Mouse (Mus musculus) gonadal fat pad, adult 2 months (tissue): ENCODE results near the gene Hist1h2bp. TPM values are rescaled to one million over a fixed set of nuclear protein-coding genes. Genes with fewer than 3 reads are reported as not detected.
"Not testable (repeated sequence)": the region's sequence is repeated elsewhere in the genome, so short reads cannot be mapped to it uniquely, and the experiment has no call there.

Source experiments
- DNase-seq: peaks from one replicate; pipeline ENCODE4 v3.0.0-alpha.2; 2012; ENCODE audit warnings: low read depth
- polyA plus RNA-seq: library from polyadenylated mRNA; depleted of rRNA; stranded (reverse); fragments of >200 nt; gene quantifications from 2 replicates; pipeline ENCODE4 v1.2.3, GENCODE M21; 2012

Gene Hist1h2bp
- polyA plus RNA-seq, 1 experiment, result 4.4 TPM

DNA sequence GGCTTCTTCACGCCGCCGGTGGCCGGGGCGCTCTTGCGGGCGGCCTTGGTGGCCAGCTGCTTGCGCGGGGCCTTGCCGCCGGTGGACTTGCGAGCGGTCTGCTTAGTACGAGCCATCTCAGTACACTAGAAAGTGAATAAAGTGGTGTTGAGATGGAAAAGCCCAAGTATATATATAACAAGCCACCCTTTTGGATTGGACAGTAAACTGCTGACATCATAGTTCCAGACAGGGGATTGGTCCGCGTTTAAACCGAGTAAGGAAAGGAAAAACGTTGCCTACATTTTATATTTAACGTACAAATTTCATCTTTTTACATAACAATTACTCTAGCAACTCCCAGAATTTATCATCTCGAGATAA lies 4.0 kb upstream of the Hist1h2bp start, which contains the start of gene Hist1h3i:
Hist1h3i (minus strand) TSS at position 116 of the 363 bp plus-strand sequence.
- no peak for DNase-seq

DNA sequence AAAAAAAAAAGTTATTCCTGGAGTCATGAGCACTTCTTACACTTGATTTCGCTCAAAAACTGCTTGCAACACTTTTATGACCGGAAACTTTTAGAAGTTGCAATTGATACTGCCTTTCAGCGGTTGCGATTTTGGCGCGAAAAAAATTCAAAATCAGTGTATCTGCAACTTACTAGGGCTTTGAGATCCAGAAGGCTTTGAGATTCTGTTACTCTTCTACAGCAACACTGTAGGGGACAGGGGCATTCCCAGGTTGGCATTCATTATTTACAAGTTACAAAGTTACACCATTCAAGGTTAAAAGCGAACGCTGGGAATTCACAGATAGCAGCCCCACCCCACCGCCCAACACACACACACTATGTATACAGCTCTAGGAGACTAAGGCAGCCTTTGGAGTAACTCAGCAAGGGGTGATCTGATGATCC lies 3.5 kb upstream of the Hist1h2bp start:
- no peak for DNase-seq

DNA sequence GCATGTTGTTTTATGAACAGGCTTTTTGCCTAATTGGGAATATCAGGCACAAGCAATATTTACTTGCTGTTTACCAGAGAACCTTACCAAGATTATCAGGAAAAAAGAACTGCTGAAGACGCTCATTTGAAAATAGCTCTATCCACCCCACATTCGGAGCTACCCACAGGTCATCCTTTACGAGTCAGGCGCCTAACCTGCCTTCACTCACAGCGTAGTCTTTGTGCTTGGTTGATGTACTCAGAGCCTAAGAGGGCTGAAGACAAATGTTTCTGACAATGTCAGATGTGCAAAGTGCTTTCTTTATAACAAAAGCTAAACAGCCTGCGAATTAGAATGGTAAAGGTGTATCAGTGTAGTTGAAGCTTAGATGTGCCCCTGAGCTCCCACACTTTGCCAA lies 3.0 kb upstream of the Hist1h2bp start:
- no peak for DNase-seq

DNA sequence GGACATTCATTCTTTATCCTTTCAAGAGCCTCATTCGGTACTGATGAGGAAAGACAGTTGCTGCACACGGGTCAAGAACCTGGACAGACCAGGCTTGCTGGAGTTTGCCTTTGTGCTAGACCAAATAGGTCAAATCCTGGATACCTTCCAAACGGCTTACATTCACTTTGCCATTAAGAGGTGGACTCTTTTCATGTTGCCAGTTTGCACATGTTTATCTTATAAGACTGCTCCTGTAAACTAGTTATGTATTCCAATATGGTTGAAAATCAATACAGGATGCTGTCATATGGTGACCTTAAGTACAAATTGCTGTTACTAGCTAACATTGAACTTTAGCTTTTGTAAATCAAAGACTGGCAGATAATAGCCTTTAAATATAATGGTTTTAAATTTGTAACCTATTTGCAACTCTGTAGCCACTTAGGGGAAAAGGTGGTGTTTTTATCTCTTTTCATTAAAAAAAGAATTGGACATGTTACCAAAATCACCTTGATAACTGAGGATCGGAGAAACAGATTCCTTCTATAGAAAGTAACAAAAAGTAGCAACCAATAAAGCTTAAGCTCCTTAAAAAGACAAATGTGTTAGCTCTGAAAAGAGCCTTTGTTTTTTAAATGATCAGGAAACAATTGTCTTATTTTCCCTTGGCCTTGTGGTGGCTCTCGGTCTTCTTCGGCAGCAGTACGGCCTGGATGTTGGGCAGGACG lies 917 bp upstream of the Hist1h2bp start:
- DNase-seq, result no peak

DNA sequence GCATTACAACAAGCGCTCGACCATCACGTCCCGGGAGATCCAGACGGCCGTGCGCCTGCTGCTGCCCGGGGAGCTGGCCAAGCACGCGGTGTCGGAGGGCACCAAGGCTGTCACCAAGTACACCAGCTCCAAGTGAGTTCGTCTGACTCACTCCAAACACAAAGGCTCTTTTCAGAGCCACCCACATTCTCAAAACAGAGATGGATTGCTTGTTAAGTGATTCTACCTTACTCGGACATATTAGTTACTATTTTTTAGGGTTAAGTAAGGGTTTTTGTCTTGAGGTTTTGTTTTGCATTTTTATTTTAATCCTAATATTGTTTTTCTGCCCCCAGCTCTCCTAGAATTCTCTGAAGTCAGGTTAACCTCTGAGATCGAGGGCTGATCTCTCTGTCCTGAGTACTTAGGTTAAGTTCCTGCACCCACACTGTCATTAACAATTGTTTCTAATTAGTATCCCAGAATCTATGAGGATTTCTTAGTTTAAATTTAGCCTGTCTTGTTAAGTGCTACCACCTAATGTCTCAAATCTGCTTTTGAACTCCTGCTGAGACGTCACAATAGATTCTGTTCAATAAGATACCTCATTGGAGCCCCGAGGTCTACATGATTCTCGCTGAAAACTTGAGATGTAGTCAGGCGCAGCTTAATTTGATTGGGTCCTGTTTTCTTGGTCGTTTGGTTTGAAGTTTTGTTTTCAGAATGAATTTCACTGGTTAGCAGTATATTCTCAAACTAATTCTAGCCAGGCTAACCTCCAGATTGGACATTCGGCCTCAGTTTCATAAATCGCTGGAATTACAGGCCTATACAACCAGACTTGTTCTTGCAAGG lies 716 bp downstream of the Hist1h2bp start:
- no peak for DNase-seq

DNA sequence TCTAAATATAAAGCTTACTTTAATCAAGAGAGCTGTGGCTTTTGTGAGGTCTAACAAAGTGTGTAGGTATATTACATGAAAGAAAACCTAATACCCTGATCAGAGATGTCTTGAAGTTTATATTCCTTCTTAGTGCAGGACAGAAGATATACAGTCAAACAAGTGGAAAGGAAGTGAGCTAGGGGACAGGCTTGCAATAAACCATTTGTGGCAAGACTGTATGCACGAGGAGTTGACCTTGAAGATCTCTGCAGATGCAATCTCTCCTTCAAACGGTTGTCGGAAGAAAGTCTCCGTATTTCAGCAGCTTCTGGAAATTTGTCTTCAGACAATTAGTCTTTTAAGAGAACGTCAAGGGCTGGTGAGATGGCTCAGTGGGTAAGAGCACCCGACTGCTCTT lies 2.7 kb downstream of the Hist1h2bp start:
- DNase-seq, result no peak

DNA sequence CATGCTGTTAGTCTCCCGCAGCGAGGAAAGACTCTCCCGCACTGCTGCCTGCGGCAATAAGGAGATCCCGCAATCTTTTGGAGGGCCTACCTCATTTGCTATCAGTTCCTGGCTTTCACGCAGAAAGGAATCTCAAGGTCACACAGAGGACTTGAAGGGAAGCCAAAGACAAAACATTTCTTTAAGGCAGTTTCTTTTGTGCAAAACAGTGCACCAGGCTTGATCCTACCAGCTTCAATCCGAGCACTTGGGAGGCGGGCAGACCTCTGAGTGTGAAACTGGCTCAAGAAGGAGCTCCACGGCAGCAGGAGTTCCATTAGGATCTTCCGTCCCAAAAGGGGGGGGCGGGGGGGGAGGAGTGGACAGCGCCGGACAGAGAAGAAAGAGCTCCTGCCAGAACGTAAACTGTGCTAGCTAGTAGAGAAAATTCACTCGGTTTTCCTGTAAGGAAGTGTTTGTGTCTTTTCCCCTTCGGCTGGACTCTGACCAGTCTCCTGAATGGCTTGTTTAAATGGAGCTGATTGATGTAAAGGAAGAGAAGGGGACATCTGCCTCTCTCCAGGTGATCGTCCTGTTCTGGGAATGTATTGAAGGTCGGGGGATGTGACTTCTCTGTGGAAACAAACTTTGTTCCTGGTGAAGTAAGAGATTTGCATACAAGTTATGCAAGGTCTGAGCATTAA lies 3.5 kb downstream of the Hist1h2bp start:
- no peak for DNase-seq

DNA sequence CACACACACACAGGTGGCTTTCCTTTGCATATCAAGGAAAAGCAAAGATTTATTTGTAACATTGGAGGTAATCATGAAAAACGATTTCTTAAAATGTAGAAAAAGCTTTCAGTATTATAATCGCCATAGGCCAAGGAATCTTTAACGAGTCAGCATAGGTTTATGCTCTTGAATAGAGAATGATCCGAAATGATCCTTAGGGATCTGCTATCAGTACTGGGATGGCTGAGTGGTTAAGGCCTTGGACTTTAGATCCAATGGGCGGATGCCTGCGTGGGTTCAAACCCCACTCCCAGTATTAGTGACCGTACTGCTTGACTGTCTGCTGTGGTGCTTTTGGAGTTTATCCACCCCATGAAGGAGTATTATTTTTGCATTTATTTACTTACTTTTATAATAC lies 8.3 kb downstream of the Hist1h2bp start:
- DNase-seq, result no peak

DNA sequence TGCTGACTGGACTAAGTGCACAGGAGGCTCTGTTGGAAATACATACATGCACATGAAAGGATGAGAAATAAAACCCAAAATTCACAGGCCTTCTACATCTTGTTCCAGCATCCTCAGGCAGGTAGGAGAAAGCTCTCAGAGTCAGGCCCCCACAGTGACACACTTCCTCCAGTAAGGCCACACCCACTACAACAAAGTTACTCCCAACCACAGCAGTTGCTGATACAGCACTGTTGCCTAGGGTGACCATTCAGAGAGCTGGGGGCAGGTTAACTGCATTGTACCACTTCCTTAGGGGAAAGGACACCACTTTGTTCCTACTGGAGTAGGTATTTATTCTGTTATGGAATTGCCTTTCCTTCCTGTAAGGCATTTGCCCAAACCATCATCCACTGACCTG lies 9.9 kb downstream of the Hist1h2bp start:
- DNase-seq, result not testable (repeated sequence)

DNA sequence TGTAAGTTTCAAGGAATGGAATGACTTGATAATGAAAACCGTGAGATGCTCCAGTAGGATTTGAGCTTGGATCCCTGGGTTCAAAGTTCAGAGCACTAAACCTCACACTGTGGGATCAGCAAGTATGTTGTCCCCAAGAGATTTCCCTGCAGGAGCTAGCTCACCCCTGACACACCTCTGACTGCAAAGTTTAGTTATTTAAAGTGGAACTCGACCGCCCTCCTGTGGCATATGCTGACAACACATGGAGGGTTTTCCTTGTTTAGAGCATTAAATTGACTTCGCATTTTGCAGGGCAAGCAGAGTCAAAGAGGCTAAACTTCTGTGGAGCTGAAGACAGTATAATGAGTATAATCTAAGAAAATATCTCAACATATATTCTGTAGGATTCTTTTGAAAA lies 15.8 kb downstream of the Hist1h2bp start:
- not testable (repeated sequence) for DNase-seq

DNA sequence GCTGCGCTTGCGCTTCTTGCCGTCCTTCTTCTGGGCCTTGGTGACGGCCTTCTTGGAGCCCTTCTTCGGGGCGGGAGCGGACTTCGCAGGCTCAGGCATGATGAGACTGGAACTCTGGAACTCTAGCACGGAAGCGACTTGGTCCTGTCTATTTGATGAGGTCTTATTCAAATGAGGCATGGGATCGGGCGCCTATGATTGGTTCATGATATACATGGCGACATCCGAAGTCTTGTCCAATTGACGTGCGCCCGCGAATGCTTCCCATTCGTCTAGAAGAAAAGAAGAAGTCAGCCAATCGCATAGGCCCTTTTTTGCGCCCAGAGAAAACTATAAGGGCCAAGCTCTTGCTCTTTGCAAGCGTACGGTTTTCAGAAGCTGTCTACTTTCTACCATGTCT lies 22.8 kb downstream of the Hist1h2bp start, which contains the start of the genes Hist1h2bq and Hist1h2ao:
Hist1h2bq (minus strand) TSS at position 125 of the 400 bp plus-strand sequence.
Hist1h2ao (plus strand) TSS at position 393 of the 400 bp plus-strand sequence.
- not testable (repeated sequence) for DNase-seq

DNA sequence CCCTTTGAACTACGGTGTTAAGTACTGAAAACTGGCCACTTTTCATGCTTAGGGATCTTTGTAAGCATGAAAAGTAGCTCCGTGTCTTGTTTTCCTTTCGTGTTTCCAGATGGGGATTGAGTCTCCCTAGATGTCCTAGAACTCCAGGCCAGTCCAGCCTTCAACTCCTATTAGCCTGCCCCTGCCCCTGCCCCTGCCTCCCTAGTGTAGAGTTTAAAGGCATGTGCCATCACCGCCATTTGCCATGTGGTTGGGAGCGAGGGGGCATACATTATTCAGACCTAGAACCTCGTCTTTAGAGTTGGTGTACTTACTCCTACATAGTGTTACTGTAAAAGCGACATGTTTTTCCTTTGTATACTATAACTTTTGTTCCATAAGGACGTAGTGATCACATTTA lies 23.8 kb downstream of the Hist1h2bp start:
- not testable (repeated sequence) for DNase-seq

DNA sequence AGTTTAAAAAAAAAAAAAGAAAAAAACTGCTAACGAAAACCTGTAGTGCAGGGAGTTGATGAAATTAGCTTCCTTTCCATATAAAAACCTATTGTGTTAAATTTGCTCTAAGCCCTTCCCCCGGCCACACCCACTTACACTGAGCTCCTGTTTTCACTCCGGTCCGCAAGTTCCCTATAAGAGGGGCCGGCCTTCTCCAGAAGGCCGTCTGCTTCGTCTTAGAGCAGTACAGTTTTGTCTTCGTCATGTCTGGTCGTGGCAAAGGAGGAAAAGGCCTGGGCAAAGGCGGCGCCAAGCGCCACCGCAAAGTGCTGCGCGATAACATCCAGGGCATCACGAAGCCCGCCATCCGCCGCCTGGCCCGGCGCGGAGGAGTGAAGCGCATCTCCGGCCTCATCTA lies 24.3 kb downstream of the Hist1h2bp start, which contains the start of gene Hist1h4m:
Hist1h4m (plus strand) TSS at position 208 of the 400 bp plus-strand sequence.
- not testable (repeated sequence) for DNase-seq

DNA sequence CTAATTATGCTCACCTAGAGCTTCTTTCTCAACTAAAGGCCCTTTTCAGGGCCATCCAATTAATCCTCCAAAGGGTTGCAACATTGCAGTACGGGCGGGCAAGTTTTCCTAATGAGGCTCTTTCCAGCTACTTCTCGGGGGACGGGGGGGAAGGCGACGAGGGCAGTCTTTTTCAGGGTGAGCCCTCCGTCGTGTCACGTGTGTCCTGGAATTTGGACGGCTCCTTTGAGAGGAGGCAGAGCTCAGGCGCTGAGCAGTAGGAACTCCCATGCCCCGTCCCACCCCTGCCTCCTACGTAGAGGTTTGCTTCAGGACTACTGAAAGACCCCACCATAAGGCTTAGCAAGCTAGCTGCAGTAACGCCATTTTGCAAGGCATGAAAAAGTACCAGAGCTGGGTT lies 24.8 kb downstream of the Hist1h2bp start:
- DNase-seq, result not testable (repeated sequence)

DNA sequence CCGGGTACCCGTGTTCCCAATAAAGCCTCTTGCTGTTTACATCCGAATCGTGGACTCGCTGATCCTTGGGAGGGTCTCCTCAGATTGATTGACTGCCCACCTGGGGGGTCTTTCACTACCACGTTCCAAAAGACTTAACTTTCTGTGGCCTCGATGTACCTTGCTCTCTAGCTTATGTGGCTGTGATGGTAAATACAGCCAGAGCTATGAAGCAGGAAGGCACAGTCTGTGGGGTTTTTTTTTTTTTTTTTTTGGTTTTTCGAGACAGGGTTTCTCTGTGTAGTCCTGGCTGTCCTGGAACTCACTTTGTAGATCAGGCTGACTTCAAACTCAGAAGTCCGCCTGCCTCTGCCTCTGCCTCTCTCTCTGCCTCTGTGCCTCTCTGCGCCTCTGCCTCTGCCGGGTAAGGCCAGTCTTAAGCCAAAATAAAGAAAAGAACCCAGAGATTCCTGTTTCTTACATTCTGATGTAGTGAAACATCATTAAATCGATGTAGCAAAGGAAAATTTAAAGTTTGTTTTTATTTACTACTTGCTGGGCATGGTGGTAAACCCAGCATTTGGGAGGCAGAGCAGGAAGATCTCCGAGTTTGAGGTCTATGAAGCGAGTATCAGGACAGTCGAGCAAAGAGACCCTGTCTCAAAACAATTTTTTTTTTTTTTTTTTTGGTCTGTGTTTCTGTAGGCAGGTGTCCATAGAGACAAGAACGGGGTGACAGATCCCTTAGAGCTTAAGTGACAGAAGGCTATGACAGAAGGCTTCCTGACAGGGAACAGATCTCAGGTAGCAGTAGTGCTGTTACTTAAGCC lies 33.0 kb downstream of the Hist1h2bp start:
- DNase-seq, result not testable (repeated sequence)

DNA sequence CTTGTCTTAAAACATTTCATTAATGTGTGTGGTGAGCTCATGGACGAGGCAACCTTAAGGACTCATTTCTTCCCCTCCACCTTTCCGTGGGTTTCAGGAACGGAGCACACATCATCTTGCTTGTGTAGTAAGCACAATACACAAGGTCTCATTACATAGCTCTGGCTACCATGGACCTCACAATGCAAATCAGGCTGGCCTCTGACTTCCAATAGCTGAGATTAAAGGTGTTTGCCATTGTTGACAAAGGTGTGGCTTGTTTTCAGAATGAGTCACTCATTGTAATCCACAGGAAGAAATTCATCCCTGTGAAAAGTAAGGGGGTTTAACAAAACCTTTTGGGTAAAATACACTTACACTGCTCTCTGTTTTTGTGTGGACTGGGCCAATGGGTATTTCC lies 41.2 kb downstream of the Hist1h2bp start:
- no peak for DNase-seq

DNA sequence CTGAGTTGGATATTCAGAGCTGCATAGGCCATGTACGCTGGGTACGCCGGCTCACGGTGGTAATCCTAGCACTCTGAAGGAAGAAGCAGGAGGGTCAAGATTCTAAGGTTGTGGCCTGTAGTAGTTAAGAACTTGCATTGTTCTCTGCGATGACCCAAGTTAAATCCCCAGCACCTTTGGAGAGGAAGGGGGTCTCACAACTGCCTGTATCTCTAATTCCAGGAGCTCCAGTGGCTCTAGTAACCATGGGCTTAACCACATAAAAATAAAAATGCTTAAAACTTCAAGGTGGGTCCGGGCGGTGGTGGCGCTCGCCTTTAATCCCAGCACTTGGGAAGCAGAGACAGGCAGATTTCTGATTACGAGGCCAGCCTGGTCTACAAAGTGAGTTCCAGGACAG lies 43.1 kb downstream of the Hist1h2bp start:
- no peak for DNase-seq

DNA sequence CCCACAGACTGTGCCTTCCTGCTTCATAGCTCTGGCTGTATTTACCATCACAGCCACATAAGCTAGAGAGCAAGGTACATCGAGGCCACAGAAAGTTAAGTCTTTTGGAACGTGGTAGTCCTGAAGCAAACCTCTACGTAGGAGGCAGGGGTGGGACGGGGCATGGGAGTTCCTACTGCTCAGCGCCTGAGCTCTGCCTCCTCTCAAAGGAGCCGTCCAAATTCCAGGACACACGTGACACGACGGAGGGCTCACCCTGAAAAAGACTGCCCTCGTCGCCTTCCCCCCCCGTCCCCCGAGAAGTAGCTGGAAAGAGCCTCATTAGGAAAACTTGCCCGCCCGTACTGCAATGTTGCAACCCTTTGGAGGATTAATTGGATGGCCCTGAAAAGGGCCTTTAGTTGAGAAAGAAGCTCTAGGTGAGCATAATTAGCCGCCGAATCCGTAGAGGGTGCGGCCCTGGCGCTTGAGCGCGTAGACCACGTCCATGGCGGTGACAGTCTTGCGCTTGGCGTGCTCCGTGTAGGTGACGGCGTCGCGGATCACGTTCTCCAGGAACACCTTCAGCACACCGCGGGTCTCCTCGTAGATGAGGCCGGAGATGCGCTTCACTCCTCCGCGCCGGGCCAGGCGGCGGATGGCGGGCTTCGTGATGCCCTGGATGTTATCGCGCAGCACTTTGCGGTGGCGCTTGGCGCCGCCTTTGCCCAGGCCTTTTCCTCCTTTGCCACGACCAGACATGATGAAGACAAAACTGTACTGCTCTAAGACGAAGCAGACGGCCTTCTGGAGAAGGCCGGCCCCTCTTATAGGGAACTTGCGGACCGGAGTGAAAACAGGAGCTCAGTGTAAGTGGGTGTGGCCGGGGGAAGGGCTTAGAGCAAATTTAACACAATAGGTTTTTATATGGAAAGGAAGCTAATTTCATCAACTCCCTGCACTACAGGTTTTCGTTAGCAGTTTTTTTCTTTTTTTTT lies 44.4 kb downstream of the Hist1h2bp start, which contains the start of gene Hist1h4n:
Hist1h4n (minus strand) TSS at position 779 of the 977 bp plus-strand sequence.
- DNase-seq, result not testable (repeated sequence)

DNA sequence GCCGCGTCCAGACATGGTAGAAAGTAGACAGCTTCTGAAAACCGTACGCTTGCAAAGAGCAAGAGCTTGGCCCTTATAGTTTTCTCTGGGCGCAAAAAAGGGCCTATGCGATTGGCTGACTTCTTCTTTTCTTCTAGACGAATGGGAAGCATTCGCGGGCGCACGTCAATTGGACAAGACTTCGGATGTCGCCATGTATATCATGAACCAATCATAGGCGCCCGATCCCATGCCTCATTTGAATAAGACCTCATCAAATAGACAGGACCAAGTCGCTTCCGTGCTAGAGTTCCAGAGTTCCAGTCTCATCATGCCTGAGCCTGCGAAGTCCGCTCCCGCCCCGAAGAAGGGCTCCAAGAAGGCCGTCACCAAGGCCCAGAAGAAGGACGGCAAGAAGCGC lies 46.2 kb downstream of the Hist1h2bp start, which contains the start of the genes Hist1h2ap and Hist1h2br:
Hist1h2ap (minus strand) TSS at position 47 of the 400 bp plus-strand sequence.
Hist1h2br (plus strand) TSS at position 283 of the 400 bp plus-strand sequence.
- DNase-seq, result not testable (repeated sequence)
